Mouse (Mus musculus): ENCODE data around the gene Arhgap10.
"Not testable (repeated sequence)": the region's sequence is repeated elsewhere in the genome, so short reads cannot be mapped to it uniquely, and the experiment has no call there.

The Arhgap10 gene

GRCm38 (mm10) chr8:77350121-77350777, 167.5 kb downstream of the Arhgap10 start:
- peak; percentile 24 for DNase-seq (ENCODE audit: low read depth, low spot score)

DNA sequence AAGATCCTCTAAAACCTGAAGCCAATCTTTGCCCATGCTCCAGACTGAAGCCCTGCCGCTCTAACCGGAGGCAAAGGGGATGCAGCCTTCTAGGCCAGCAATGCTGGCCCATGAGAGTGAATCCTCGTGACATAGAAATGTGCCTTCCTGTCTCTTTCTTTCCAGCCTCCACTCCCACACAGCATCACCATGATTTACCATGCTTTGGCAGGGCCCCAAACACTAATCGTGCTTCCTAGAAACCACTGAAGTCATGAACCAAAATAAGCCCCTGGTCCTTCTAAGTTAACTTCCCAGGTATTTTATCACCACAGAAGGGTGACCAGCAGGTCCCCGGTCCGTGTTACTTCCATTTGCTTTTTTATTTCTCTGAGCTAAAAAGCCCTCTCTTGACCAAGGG, 173.8 kb downstream of the Arhgap10 start:
- DNase-seq (ENCODE audit: low read depth, low spot score): peak; percentile 24

DNA sequence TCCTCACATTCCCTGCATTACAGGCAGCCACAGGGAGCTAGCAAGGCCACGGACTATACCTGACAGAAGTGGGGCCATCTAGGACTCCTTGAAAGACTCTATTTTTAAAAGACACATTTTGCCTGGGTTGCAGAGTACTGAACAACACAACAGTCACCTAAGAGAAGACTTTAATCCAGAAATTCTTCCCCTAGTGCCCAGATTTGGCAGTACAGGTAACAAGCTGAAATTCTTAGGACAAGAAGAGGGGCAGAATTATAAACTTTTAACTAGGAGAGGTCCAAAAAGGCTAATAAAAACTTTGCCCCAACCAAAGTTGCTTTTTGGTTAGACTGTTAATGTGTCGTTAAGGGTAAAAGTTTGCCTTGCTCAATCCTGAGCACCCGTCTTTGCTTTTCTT, 174.4 kb downstream of the Arhgap10 start:
- no peak for DNase-seq (ENCODE audit: low read depth, low spot score)

- no peak for DNase-seq (ENCODE audit: low read depth, low spot score)
Measured at GRCm38 (mm10) chr8:77342144-77342543, 175.6 kb downstream of the Arhgap10 start.

GRCm38 (mm10) chr8:77341329-77341728, 176.4 kb downstream of the Arhgap10 start:
- DNase-seq (ENCODE audit: low read depth, low spot score): no peak

- no peak for DNase-seq (ENCODE audit: low read depth, low spot score)
Measured at GRCm38 (mm10) chr8:77340046-77340747, 177.6 kb downstream of the Arhgap10 start.

GRCm38 (mm10) chr8:77337272-77337671, 180.5 kb downstream of the Arhgap10 start:
- no peak for DNase-seq (ENCODE audit: low read depth, low spot score)

DNA sequence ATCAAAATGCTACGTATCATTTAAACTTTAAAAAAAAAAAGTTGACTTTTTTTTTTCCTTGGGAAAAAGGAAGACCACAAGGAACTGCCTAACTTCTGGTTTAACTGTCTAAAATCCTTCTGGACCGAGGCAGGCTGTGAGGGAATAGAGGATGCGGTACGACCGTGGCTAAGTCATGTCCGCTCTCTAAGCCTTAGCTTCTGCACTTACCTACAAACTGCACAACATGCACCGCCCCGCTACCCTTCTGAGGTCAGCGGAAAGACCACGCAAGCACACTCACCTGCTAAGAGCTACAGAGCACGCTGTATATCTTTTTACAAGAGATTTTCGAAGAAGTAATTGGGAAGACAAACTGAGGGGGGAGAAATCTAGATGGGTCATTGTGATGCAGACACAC, 186.6 kb downstream of the Arhgap10 start:
- no peak for DNase-seq (ENCODE audit: low read depth, low spot score)

GRCm38 (mm10) chr8:77330304-77330703, 187.4 kb downstream of the Arhgap10 start:
- no peak for DNase-seq (ENCODE audit: low read depth, low spot score)

- DNase-seq (ENCODE audit: low read depth, low spot score): no peak
Measured at GRCm38 (mm10) chr8:77329783-77330182, 188.0 kb downstream of the Arhgap10 start.

DNA sequence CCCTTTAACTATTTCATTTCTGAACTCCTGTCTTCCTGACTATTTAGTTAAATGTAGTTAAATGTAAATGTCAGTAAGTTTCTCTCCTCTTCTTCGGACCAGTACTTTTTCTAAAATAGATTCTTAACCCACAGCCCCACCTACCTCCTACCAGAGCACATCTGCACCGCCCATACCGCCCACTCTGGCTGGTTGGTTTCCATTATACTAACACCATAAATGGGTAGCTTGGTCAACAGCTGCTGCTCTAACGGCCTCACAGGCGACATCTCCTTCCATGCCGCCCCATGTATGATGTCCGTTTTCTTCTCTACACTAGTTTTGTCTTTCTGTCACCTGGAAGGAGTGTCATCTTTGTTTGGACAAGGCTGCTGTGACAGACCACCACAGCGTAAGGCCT, 189.3 kb downstream of the Arhgap10 start:
- no peak for DNase-seq (ENCODE audit: low read depth, low spot score)

- no peak for DNase-seq (ENCODE audit: low read depth, low spot score)
Measured at GRCm38 (mm10) chr8:77327326-77327725, 190.4 kb downstream of the Arhgap10 start.

GRCm38 (mm10) chr8:77322727-77323126, 195.0 kb downstream of the Arhgap10 start:
- DNase-seq (ENCODE audit: low read depth, low spot score): not testable (repeated sequence)

GRCm38 (mm10) chr8:77321901-77322300, 195.9 kb downstream of the Arhgap10 start:
- DNase-seq (ENCODE audit: low read depth, low spot score): no peak

DNA sequence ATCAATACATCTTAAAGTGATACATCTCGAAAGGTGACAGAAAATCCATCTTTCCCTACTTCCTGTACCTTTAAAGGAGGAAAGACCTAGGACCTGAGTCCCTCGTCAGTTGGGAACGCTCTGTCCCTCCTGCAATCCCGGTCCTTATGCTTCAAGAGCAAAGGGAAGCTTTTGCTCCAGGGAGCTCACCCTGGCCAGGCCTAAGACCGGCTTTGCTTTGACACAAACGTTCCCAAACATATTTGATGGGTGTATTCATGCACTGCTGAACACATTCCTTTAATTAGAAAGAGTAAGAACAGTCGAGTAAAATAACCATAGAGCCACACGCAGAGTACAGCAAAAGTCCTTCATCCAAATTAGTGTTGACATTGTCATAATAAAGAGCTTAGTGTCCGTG, 199.2 kb downstream of the Arhgap10 start:
- no peak for DNase-seq (ENCODE audit: low read depth, low spot score)

GRCm38 (mm10) chr8:77317771-77318170, 200.0 kb downstream of the Arhgap10 start:
- no peak for DNase-seq (ENCODE audit: low read depth, low spot score)

- DNase-seq (ENCODE audit: low read depth, low spot score): peak; percentile 59
Measured at GRCm38 (mm10) chr8:77313003-77313402, 204.8 kb downstream of the Arhgap10 start.

- DNase-seq (ENCODE audit: low read depth, low spot score): peak; percentile 29
Measured at GRCm38 (mm10) chr8:77311762-77312161, 206.0 kb downstream of the Arhgap10 start.

DNA sequence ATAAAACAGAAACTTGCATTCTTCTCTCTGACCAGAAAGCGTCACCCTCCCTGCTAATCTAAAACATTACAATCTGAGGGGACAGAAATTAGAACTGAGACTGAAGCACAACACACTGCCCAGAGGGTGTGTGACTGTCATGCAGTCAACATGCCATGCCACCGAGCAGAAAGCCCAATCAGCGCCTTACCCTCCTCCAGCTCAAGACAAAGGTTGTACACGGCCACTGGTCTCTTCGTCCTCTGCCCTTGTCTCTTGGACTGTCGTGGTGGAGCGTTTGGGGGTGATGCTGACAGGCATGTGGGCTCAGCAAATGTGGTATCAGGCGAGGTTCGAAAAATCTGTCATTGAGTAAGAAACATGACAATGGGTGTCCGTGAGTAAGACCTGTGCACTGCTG, 207.2 kb downstream of the Arhgap10 start:
- no peak for DNase-seq (ENCODE audit: low read depth, low spot score)

DNA sequence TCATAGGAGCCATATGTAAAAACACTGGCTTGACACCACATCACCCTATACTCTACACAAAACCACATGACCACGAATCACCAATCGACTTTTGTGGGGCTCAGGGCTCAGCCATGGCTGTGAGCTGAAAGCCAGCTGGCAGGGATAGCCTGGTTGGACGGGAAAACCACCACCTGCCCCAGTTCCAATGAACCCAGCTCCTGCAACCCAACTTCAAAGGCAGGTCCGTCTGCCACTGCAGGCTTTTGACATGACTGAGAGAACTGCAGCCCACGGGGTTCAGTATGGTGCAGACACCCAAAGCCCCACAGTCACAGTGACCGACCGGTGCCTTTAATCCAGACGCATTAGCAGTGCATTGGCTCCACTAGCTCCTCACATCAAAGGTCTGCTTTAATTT, 207.7 kb downstream of the Arhgap10 start:
- DNase-seq (ENCODE audit: low read depth, low spot score): no peak

DNA sequence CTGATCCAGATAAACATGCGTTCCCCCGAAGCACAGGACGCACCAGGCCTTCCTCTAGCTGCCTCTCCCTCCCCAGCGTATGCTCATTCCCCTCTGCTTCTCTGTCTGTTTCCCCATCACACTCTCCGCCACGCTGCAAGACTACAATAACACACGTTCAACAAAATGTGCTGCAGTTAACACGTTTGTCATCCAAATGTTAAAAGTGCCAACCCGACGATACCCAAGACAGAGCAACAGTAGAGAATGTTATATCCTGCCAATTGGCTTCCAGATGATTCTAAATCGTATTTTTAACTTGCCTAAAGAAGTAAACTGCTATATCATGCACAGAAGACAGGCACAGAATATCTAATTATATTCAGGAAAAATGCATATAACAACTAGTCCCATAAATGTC, 223.2 kb downstream of the Arhgap10 start:
- DNase-seq (ENCODE audit: low read depth, low spot score): peak; percentile 66

GRCm38 (mm10) chr8:77292649-77293048, 225.1 kb downstream of the Arhgap10 start:
- DNase-seq (ENCODE audit: low read depth, low spot score): peak; percentile 89

DNA sequence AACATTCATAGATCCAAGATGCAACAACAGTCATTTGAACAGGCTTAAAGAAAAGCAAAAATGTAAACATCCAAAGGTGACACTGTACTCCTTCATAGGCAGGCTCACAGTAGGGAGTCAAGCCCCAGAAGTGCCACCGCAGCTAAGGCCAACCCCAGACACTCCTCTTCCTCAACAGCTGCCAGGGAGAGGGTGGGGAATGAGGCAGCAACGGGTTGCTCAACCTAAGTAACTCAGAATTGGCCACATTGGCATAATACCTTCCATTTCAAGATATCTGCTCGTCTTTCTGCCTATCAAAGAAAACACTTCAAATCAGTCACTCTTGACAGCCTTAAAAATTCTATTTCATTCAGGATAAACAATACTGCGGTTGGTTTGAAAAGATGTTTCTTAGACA, 225.6 kb downstream of the Arhgap10 start:
- no peak for DNase-seq (ENCODE audit: low read depth, low spot score)
